Mouse (Mus musculus) hindbrain, postnatal 0 days (tissue): ENCODE measurements around the gene Sirt7. TPM values are rescaled to one million over a fixed set of nuclear protein-coding genes. Genes with fewer than 3 reads are reported as not detected.

Source experiments
- ATAC-seq: fragments of 200-750 bp; cut with Nextera tagmentation; 2 replicates; pipeline ENCODE4 v1.8.0; 2017; ENCODE audit warnings: mild to moderate bottlenecking, moderate TSS enrichment, moderate library complexity
- DNase-seq: peaks from one replicate; pipeline ENCODE4 v3.0.0-alpha.2; 2015; ENCODE audit warnings: low spot score
- H3K27ac ChIP-seq: fragments of 300-500 bp; sonication (generic); 2 replicates; pipeline ENCODE4 v1.5.1; 2014; ENCODE audit warnings: mild to moderate bottlenecking
- H3K27me3 ChIP-seq: fragments of 300-500 bp; sonication (generic); 2 replicates; pipeline ENCODE4 v1.6.1; 2014; ENCODE audit warnings: low read length, mixed read lengths; ENCODE audit not compliant: insufficient read depth
- H3K36me3 ChIP-seq: fragments of 300-500 bp; sonication (generic); 2 replicates; pipeline ENCODE4 v1.6.1; 2014; ENCODE audit warnings: low read length, mixed read lengths; ENCODE audit not compliant: insufficient read depth
- H3K4me1 ChIP-seq: fragments of 300-500 bp; sonication (generic); 2 replicates; pipeline ENCODE4 v1.6.1; 2014; ENCODE audit warnings: antibody characterized with exemption, low read length, mixed read lengths; ENCODE audit not compliant: insufficient read depth
- H3K4me2 ChIP-seq: fragments of 300-500 bp; sonication (generic); 2 replicates; pipeline ENCODE4 v1.6.1; 2014; ENCODE audit warnings: low read depth, mild to moderate bottlenecking, low read length, moderate library complexity, mixed read lengths
- H3K4me3 ChIP-seq: fragments of 300-500 bp; sonication (generic); 2 replicates; pipeline ENCODE4 v1.5.1; 2014; ENCODE audit warnings: low read length
- H3K9ac ChIP-seq: fragments of 300-500 bp; sonication (generic); replicated peaks from 2 replicates; pipeline ENCODE4 v1.6.1; 2014; ENCODE audit warnings: mild to moderate bottlenecking, low read length, moderate library complexity, mixed read lengths
- H3K9me3 ChIP-seq: fragments of 300-500 bp; sonication (generic); 2 replicates; pipeline ENCODE4 v1.6.1; 2016; ENCODE audit warnings: low read length, mixed read lengths
- CTCF ChIP-seq: IDR thresholded peaks from 2 replicates; pipeline ENCODE4 v1.5.1; 2016; ENCODE audit warnings: antibody characterized with exemption, control low read depth, low read depth
- WGBS: fragments of 180-500 bp; shearing (Covaris S2); extraction: QIAGEN DNeasy Blood & Tissue Kit; methylation state at CpG from one replicate; pipeline ENCODE4 v1.1.7; 2014; 5-methylcytosine and 5-hydroxymethylcytosine counted together
- polyA plus RNA-seq: library from polyadenylated mRNA; unstranded; fragments of >200 nt; fragmentation: Nextera tagmentation; extraction: Ambion mirVana; gene quantifications from 2 replicates; pipeline ENCODE4 v1.2.1, GENCODE M21; 2015
- total RNA-seq: library from RNA; depleted of rRNA; stranded (reverse); fragments of >200 nt; gene quantifications from 2 replicates; pipeline ENCODE4 v1.2.3, GENCODE M21; 2014

Gene Sirt7
- total and polyA plus RNA-seq, 2 experiments from 2014 or later = 32.3 to 32.8 TPM

DNA sequence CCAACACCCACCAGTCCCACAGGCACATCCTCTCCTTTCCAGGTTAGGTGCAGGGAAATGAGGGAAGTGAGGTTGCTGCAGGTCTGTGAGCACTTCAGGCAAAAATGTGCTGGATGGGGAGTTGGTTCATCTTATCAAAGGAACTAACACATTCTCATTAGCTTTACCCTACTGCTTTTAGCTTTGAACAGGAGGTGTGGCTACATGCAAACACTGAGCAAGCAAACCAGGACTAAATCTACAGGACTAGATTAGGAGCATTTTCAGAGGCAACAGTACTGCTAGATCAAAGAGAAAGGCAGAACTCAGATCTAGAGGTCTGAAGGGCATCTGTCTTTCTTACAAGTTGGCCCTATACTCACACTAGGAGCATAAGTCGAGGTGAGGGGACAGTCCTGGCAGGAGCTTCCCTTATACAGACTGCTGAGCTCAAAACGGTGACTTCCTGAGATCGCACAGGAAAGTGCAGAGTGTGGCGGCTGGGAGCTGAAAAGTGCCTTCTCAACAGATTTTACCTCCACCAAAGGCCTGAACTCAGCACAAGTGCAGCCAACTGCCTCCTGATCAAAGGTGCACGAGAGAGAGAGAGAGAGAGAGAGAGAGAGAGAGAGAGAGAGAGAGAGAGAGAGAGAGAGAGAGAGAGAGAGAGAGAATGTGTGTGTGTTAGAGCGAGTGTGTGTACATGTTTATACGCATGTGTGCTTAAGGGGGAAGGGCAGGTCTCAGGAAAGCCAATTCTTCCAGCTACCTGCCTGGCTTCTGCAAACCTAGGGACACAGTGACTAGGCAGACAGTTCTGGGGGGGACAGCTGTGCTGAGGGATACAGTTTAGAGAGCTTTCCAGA, 6.1 kb upstream of the Sirt7 start:
- Histone ChIP-seq H3K4me2 (peak overlapping the region; percentile 96), H3K36me3 (0 out of 2 replicates have a peak, but pooled peaks cover 5% of the 10 kb centered on the region), H3K9ac (no peak overlapping the region; the same call in 1 of the 2 replicates), H3K4me3 (no peak overlapping the region), H3K9me3 (no peaks in the 10 kb centered on the region), H3K27me3 (no peaks in the 10 kb centered on the region), H3K27ac (peak overlapping the region; percentile 41), H3K4me1 (peaks cover 17% of the 10 kb centered on the region)
- DNase-seq (no peak), ATAC-seq (no peak)
- no peak for TF ChIP-seq CTCF
- WGBS = 48% methylated on average over 6 of the region's 7 CpGs

DNA sequence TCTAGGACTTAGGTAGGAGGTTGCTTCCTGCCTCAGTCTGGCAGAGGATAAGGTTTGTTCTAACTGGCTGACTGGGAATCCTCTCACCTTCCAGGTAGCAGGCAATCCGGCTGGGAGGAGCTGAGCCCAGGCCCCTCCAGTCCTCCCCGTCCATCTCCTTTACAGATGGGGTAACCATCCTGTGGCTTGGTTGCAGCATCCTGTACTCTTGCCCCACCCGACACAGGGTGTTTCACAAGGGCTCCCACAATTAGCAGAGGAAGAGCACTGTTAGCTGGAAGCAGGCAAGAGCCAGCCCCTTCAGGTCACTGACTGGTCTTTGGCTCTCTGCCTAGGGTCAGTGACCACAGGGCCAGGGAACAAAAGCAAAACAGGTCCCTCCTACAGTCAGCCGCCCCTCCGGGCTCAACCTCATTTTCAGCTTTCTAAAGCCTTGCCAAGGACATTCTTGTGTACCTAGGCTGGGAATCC, 5.4 kb upstream of the Sirt7 start:
- 35% methylated on average over 5 of the region's 5 CpGs for WGBS
- no peaks in the 10 kb centered on the region for H3K9me3 ChIP-seq
- H3K4me1 ChIP-seq = peaks cover 17% of the 10 kb centered on the region
- DNase-seq (no peak), ATAC-seq (no peak)
- H3K27me3 ChIP-seq = no peaks in the 10 kb centered on the region
- TF ChIP-seq CTCF = no peak
- peak overlapping the region; percentile 25; the same call in 1 of the 2 replicates for H3K4me2 ChIP-seq
- no peak overlapping the region for H3K4me3 ChIP-seq
- 0 out of 2 replicates have a peak, but pooled peaks cover 5% of the 10 kb centered on the region for H3K36me3 ChIP-seq
- peak overlapping the region; percentile 41; the same call in 1 of the 2 replicates for H3K27ac ChIP-seq
- no peak overlapping the region; the same call in 1 of the 2 replicates for H3K9ac ChIP-seq

DNA sequence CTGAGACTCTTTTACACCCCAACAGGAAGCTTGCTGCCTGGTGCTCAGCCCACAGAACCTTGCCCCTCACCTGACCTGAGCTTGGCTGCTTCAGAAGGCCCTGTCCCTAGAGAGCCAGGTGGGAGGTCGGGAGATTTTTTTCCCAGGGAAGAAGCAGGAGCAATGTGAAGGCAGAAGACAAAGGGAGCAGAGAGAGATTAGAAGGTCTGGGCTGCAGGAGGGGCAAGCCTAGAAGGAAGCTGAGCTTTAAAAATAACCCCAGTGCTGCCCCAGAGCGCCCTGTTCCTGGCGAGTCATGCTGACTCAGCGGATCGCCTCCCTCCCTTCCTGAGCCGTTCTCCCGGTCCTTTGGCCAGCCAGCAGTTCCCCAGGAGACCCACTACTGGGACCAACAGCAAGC, 4.9 kb upstream of the Sirt7 start:
- WGBS = 34% methylated on average over 7 of the region's 7 CpGs
- Histone ChIP-seq H3K4me3 (no peak overlapping the region), H3K9me3 (no peaks in the 10 kb centered on the region), H3K4me2 (0 out of 2 replicates have a peak overlapping the region, but pooled peaks have one; percentile 25), H3K27ac (peak overlapping the region; percentile 41; the same call in 1 of the 2 replicates), H3K36me3 (0 out of 2 replicates have a peak, but pooled peaks cover 5% of the 10 kb centered on the region), H3K9ac (no peak overlapping the region; the same call in 1 of the 2 replicates), H3K27me3 (no peaks in the 10 kb centered on the region), H3K4me1 (peaks cover 22% of the 10 kb centered on the region)
- no peak for ATAC-seq
- TF ChIP-seq CTCF = no peak
- no peak for DNase-seq

DNA sequence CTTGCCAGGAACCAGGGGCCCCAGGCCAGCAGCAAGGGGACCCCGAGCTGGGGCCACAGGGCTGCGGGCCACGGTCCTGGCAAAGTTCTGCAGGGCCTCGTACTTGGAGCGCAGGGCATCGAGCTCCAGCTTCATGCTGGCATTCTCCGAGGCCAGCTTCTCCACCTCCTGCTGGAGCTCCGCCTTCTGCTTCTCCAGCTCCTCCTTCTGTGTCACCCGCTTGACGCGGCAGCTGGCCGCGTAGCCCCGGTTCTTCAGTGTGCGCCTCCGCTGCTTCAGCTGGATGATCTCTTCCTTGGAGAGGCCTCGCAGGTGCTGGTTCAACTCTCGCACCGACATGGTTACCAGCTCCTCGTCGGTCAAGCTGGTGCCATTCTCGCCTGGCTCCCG, 4.3 kb upstream of the Sirt7 start:
- WGBS = 72% methylated on average over 23 of the region's 23 CpGs
- Histone ChIP-seq H3K27me3 (no peaks in the 10 kb centered on the region), H3K9me3 (no peaks in the 10 kb centered on the region), H3K9ac (no peak overlapping the region), H3K4me1 (peaks cover 22% of the 10 kb centered on the region), H3K36me3 (0 out of 2 replicates have a peak, but pooled peaks cover 5% of the 10 kb centered on the region), H3K4me3 (no peak overlapping the region), H3K27ac (peak overlapping the region; percentile 41; the same call in 1 of the 2 replicates), H3K4me2 (0 out of 2 replicates have a peak overlapping the region, but pooled peaks have one; percentile 25)
- ATAC-seq (no peak), DNase-seq (no peak)
- TF ChIP-seq CTCF = no peak

DNA sequence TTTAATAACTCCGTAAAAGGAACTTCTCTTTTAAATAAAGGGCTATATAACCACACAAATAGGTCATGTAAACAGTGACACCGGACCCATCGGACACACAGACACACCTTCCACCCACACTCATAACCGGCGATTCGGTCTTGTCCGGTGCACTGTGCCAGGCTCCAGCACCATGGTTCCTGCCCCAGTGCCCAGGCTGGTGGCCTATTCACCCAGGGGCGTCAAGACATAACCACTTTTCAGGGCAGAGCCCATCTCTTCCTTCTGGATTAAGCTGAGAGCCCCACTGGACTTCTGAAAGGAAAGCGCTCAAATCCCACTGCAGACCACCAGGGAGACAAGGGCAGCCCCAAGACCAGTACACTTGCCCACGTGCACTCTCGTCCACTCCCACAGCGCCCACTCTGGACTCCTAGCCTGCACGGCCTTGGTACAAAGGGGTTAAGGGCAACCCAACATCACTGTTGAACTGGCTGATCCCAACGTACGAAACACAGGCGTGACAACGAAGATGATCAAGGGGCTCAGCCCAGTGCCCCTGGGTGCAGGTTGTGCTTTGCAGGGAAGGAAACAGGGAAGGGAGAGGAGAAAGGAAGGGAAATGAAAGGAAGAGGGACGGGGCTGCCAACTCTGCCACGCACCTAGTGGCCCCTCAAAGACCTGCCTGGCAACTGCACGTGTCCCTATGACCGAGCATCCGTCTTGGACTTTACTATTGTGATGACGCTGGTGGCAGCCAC, 3.7 kb upstream of the Sirt7 start:
- 94% methylated on average over 23 of the region's 23 CpGs for WGBS
- ATAC-seq = no peak
- Histone ChIP-seq H3K4me1 (peaks cover 22% of the 10 kb centered on the region), H3K27ac (no peak overlapping the region), H3K27me3 (no peaks in the 10 kb centered on the region), H3K9me3 (no peaks in the 10 kb centered on the region), H3K4me2 (no peak overlapping the region), H3K9ac (no peak overlapping the region), H3K4me3 (no peak overlapping the region), H3K36me3 (0 out of 2 replicates have a peak, but pooled peaks cover 5% of the 10 kb centered on the region)
- no peak for TF ChIP-seq CTCF
- no peak for DNase-seq

DNA sequence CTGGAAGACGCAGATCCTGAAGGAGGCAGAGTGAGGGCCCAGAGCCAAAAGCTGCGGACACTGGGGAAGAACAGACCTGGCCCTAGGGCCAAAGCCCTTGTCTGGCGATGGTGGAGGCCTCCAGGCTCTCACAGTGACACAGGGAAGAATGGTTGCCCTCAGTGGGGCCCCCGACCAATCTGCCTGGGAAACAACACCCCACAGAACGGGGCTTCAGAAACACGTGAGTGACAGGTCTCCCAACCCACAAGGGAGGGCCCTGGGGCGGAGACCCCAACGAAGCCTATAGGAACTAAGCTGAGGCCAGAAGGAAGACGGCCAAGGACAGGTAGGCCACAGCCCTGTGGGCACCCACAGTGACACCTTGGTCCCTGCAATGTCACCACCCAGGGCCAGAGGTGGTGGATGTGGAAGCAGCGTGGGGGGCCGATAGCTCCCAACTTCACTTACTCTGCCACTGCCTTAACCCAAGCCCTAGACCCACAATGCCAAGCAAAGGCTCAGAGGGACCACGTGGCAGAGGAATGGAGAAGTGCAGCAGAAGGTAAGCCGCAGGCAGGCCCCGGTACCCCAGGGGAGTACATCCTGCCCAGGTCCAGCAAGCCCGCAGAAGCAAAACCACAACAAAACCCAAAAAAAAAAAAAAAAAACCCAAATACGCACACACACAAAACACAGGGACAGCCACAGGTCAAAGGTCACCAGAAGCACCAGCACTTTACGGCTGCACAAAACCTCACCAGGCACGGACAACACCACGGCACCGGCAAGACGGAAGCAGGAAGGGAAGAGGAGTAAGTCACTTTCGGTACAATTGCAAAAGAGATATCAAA, 2.6 kb upstream of the Sirt7 start:
- H3K9ac ChIP-seq = no peak overlapping the region
- 70% methylated on average over 22 of the region's 22 CpGs for WGBS
- H3K9me3 ChIP-seq = no peaks in the 10 kb centered on the region
- no peak overlapping the region for H3K4me3 ChIP-seq
- peaks cover 22% of the 10 kb centered on the region for H3K4me1 ChIP-seq
- H3K27ac ChIP-seq = no peak overlapping the region
- no peak overlapping the region for H3K4me2 ChIP-seq
- DNase-seq (no peak), ATAC-seq (no peak)
- H3K36me3 ChIP-seq = peaks cover 12% of the 10 kb centered on the region; the same call in 1 of the 2 replicates
- H3K27me3 ChIP-seq = no peaks in the 10 kb centered on the region
- no peak for TF ChIP-seq CTCF
